Comparison of ENCODE assay signal across 9 mouse cellular contexts in genomic region chr4:137443625-137444024, GRCm38 (mm10). TPM values are rescaled to one million over a fixed set of nuclear protein-coding genes. Genes with fewer than 3 reads are reported as not detected.
DNase-seq lines count a peak whose midpoint lies in the region; ATAC-seq and TF ChIP-seq lines count a peak whose summit lies in the region.
"Had no signal": no experiment of that assay in that cellular context is flagged by ENCODE, and none has a peak within 500 bp of the region (broad histone marks: within the 10 kb centered on the region; RNA-seq: fewer than 3 reads in every experiment).

No protein-coding gene starts in this region.

- peak; percentile 94 for TF ChIP-seq CTCF in liver, postnatal 0 days (IDR thresholded peaks at IDR 0.05; ENCODE audit: low read depth)

- H3K4me1 ChIP-seq in heart, embryonic 12.5 days (replicated peaks), result peaks cover 15% of the 10 kb centered on the region
- H3K4me1 ChIP-seq in liver, postnatal 0 days (ENCODE audit: insufficient read depth), result peaks cover 19% of the 10 kb centered on the region

- H3K4me3 ChIP-seq in heart, embryonic 12.5 days, result no peak overlapping the region
- no peak overlapping the region for H3K4me3 ChIP-seq in liver, postnatal 0 days (ENCODE audit: low read depth, low read length)

- H3K9me3 ChIP-seq in heart, embryonic 12.5 days (replicated peaks), result peaks cover 4% of the 10 kb centered on the region; the same call in 1 of the 2 replicates
- H3K9me3 ChIP-seq in liver, postnatal 0 days (ENCODE audit: low read length), result no peaks in the 10 kb centered on the region

- WGBS in heart, embryonic 12.5 days, result 32% methylated on average over 5 of the region's 5 CpGs
- WGBS in liver, postnatal 0 days (ENCODE audit: insufficient replicate concordance), result 37% methylated on average over 5 of the region's 5 CpGs

- H3K36me3 ChIP-seq in heart, embryonic 12.5 days, result no peaks in the 10 kb centered on the region
- H3K36me3 ChIP-seq in liver, postnatal 0 days (replicated peaks; ENCODE audit: insufficient read depth, low read length), result no peaks in the 10 kb centered on the region

- no peak overlapping the region for H3K27ac ChIP-seq in heart, embryonic 12.5 days (ENCODE audit: poor library complexity, severe bottlenecking)
- no peak overlapping the region for H3K27ac ChIP-seq in liver, postnatal 0 days (ENCODE audit: low read depth)

- peak; percentile 50; the same call in 1 of the 2 replicates for ATAC-seq in common myeloid progenitor, adult 5-6 weeks (replicated peaks; ENCODE audit: low read depth, poor library complexity, severe bottlenecking)
- no peak for ATAC-seq in heart, embryonic 12.5 days (ENCODE audit: insufficient number of reproducible peaks, low FRiP score)
- no peak for ATAC-seq in liver, postnatal 0 days

- H3K9ac ChIP-seq in heart, embryonic 12.5 days, result no peak overlapping the region
- no peak overlapping the region for H3K9ac ChIP-seq in liver, postnatal 0 days (replicated peaks)

- 0 out of 2 replicates have a peak, but pooled peaks cover 3% of the 10 kb centered on the region for H3K27me3 ChIP-seq in heart, embryonic 12.5 days (replicated peaks)
- H3K27me3 ChIP-seq in liver, postnatal 0 days (ENCODE audit: insufficient read depth, low read length), result no peaks in the 10 kb centered on the region

- peak; percentile 13 for DNase-seq in CD4-positive helper T cell, adult 2 months (ENCODE audit: low read depth, low spot score)
- peak; percentile 73 to 94 for DNase-seq in adrenal gland, adult (ENCODE audit: inconsistent age in 2 of 2, low spot score in 1 of 2)
- peak; percentile 86 to 88 for DNase-seq in kidney, postnatal 4 days
- DNase-seq in liver, postnatal 0 days, result peak; percentile 83
- DNase-seq in retina, postnatal 1 day, result peak; percentile 75
- peak; percentile 53 for DNase-seq in yolk sac, embryonic 10.5 days (ENCODE audit: low spot score)

- H3K4me2 ChIP-seq in heart, embryonic 12.5 days, result 0 out of 2 replicates have a peak overlapping the region, but pooled peaks have one; percentile 23
- no peak overlapping the region for H3K4me2 ChIP-seq in liver, postnatal 0 days (ENCODE audit: low read depth, low read length)

- peak; percentile 46; the same call in 1 of the 2 replicates for TF ChIP-seq EP300 in liver, postnatal 0 days (IDR thresholded peaks at IDR 0.05; ENCODE audit: low read depth)

RNA-seq across cellular contexts. Expression of gene 1700013G24Rik, which starts 9.5 kb away (rescaled TPM):
- total RNA-seq in common myeloid progenitor, adult 5-6 weeks (2017), result not detected in 2 replicates
- polyA plus RNA-seq in heart, embryonic 12.5 days (2016; fragmentation: Nextera tagmentation; extraction: Ambion mirVana), result not detected in 2 replicates
- polyA plus RNA-seq in liver, postnatal 0 days (2015; fragmentation: Nextera tagmentation; extraction: Ambion mirVana), result not detected in 2 replicates
- total RNA-seq: hematopoietic stem cell, adult 5-6 weeks had no signal

RNA-seq across cellular contexts. Expression of gene Cela3b, which starts 13.3 kb away (rescaled TPM):
- not detected in 2 replicates for total RNA-seq in common myeloid progenitor, adult 5-6 weeks (2017)
- polyA plus RNA-seq in heart, embryonic 12.5 days (2016; fragmentation: Nextera tagmentation; extraction: Ambion mirVana), result not detected in 2 replicates
- polyA plus RNA-seq in liver, postnatal 0 days (2015; fragmentation: Nextera tagmentation; extraction: Ambion mirVana), result 0.42 and 6.5 TPM in 2 replicates
- total RNA-seq: hematopoietic stem cell, adult 5-6 weeks had no signal

RNA-seq across cellular contexts. Expression of gene Hspg2, which starts 24.9 kb away (rescaled TPM):
- under 0.01 TPM in 1 of 2 replicates, not detected in the other for total RNA-seq in common myeloid progenitor, adult 5-6 weeks (2017)
- polyA plus RNA-seq in heart, embryonic 12.5 days (2016; fragmentation: Nextera tagmentation; extraction: Ambion mirVana), result 51.8 and 61.5 TPM in 2 replicates
- 5.1 TPM in 2 replicates for polyA plus RNA-seq in liver, postnatal 0 days (2015; fragmentation: Nextera tagmentation; extraction: Ambion mirVana)
- total RNA-seq: hematopoietic stem cell, adult 5-6 weeks had no signal

RNA-seq across cellular contexts. Expression of gene Cela3a, which starts 34.0 kb away (rescaled TPM):
- total RNA-seq in common myeloid progenitor, adult 5-6 weeks (2017), result not detected in 2 replicates
- polyA plus RNA-seq in heart, embryonic 12.5 days (2016; fragmentation: Nextera tagmentation; extraction: Ambion mirVana), result not detected in 2 replicates
- not detected in 2 replicates for polyA plus RNA-seq in liver, postnatal 0 days (2015; fragmentation: Nextera tagmentation; extraction: Ambion mirVana)
- total RNA-seq: hematopoietic stem cell, adult 5-6 weeks had no signal

Comparison
In these comparisons a context has a peak if more than half of its experiments do, and no peak if none do; other contexts are left out.
1. DNase-seq: peak in every context shown above with its lines; median percentile 87 in kidney, postnatal 4 days; 84 in adrenal gland, adult; 83 in liver, postnatal 0 days; 75 in retina, postnatal 1 day; 53 in yolk sac, embryonic 10.5 days; 13 in CD4-positive helper T cell, adult 2 months.